Mouse (Mus musculus) liver, postnatal 0 days (tissue): ENCODE results near the gene Gm28043.

ENCODE experiments used
- CTCF ChIP-seq: sonication (generic); IDR thresholded peaks from 2 replicates; pipeline ENCODE4 v1.5.1; 2016; ENCODE audit warnings: antibody characterized with exemption, low read depth
- EP300 ChIP-seq: IDR thresholded peaks from 2 replicates; pipeline ENCODE4 v1.6.1; 2016; ENCODE audit warnings: antibody characterized with exemption, low read depth, mild to moderate bottlenecking

DNA sequence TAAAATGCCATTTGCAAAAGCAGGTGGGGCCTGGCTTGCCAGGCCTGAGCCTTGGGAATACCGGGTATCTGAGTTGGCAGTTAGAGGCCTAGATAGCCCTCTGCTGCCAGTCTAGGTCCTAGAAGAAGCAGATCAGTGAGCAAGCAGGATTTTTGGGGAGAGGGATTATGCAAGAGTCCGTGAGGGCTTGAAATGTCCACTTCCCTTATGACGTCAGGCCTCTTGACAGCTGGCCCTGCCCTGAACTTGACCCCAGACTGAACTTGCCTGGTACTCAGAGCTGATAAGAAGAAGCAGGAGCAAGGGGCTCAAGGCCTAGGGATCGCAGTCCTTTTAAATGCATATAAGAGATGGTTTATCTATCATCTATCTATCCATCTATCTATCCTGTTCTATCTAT is 13.3 kb upstream of the Gm28043 start:
- TF ChIP-seq CTCF (no peak), EP300 (no peak)
